Mouse (Mus musculus) embryo, embryonic 10 days (tissue): ENCODE data around the gene Cela1.

Experiments
- DNase-seq: peaks from one replicate; pipeline ENCODE4 v3.0.0-alpha.2; 2015; ENCODE audit warnings: low spot score

Cela1 gene

DNA sequence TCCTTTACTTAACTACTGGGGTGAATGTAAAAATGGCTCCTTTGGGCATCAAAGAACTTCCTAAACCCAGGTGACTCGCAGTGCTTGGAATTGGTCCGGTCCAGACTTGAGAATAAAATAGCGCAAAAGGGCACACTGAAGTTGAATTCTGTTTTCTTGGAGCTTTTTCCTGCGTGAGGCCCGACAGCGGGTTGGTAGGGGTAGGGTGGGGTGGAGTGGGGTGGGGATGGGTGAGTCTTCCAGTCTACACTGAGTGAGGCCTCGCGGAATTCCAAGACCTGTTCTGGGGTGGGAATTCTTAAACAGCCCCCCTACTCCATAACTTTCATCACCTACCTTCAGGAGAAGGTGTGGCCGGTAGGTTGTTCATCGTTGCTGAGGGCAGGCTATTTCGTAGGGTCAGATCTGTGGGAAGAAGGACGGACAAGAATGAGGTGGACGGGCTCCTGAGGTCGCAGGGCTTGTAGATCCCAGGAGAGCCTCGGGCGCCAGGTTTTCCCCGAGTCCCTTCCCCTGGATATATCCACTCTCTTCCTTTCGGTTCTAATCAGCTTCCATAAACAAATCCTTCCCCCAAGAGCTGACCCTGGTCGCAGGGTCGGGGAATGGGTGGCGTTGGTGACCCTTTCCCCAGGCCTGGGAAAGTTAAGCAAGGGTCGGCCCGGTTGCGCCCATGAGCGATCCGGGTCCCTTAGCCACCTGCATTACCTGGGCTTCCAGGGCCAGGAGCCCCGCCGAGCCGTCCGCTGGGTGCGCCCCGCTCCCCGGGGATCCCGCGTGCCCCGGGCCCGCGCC lies 51.7 kb downstream of the Cela1 start:
- no peak for DNase-seq

GRCm38 (mm10) chr15:100635239-100635638 lies 52.5 kb downstream of the Cela1 start:
- no peak for DNase-seq

DNA sequence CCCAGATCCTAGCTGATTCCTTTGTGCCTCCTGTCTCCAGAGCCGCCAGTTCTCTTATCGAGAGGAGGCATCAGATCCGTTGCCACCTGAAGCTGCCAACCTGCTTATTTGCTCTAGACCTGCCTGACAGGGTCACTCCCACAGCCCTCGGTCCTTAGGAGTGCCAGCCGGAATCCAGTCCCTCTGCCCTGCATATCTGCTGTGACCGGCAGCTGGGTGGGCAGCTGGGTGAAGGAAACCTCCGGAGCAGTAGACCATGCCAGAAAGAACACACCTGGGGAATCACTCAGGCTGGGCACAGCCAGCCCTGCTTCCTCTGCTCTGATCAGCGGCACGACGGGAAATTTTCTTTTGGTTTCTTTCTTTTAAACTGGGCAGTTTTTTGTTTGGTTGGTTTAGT lies 54.4 kb downstream of the Cela1 start:
- DNase-seq, result no peak

- DNase-seq, result no peak
Observed at GRCm38 (mm10) chr15:100632323-100632722, 55.4 kb downstream of the Cela1 start.

DNA sequence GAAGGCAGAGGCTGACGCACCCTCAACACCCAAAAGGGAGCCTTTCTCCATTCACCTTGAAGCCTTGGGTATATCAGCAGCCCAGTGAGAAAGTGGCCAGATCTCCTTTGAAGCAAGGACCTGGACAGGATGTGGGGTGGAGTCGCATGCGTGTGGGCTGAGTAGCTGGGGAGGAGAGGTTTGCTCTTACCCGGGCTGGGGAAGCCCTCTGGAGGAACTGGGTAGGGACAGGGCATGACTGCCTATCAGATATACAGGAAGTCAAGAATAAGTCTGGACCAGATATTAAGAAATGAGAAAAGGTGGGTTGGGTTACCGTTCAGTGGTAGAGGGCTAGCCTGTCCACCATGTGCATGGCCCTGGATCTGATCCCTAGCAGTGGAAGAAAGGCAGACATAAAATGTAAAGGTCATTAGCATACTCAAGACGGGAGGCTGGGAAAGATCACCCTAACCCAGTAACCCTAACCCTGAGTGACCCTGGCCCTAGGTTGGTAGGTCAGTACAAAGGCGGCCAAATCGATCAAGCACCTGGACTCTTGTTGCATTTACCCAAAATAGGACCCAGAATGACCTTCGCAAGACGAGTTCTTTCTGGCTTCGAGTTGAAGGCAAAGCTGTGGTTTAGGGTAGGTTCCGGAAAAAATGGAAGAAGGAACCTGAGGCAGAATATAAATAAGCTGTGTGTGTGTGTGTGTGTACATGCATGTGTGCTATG lies 56.1 kb downstream of the Cela1 start:
- DNase-seq, result no peak

- DNase-seq, result no peak
Observed at GRCm38 (mm10) chr15:100630126-100630525, 57.6 kb downstream of the Cela1 start.

- DNase-seq, result no peak
Observed at GRCm38 (mm10) chr15:100628797-100629196, 58.9 kb downstream of the Cela1 start.

DNA sequence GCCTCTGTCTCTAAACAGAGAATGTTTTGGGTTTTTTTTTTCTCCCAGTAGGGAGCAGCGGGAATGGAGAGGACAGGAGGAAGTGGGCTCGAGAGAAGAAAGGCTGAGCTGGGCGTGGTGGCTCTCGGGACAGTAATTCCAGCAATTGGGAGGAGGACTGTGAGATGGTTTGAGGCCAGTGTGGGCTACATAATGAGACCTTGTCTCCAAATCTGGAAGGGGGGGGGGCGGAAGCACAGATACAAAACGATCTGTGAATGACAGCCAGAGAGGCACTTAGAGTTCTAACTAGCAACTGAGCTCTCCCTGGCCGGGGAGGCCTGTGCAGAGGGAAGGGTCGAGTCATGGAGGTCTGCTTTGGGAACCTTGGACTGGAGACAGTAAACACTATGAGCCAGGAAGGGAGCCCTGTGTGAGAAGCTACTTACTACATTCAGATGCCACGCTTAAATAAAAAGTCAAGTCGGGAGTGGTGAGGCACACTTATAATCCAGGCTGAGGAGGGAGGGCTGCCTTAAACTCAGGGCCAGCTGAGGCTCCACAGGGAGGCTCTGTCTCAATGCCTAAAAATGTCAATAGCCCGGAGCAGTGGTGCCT lies 59.8 kb downstream of the Cela1 start:
- DNase-seq, result no peak

- DNase-seq, result no peak
Observed at GRCm38 (mm10) chr15:100627287-100627686, 60.4 kb downstream of the Cela1 start.

DNA sequence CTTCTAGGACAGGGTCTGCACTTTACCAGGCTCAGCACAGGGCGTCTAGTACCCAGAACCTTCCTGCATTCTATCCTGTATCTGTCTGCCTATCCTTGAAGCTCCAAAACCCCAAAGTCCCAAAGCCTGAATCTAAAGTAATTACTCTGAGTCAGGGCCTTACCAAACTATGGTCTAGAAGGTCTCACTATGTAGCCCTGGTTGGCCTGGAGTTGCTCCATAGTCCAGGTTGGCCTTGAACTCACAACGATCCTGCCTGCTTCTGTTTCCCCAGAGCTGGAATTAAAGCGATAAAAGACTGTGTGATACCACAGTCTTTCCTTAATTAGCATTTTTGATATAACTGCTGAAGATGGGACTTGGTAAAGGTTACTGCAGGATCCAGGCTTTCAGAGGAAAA lies 63.3 kb downstream of the Cela1 start:
- DNase-seq, result no peak
